Mouse (Mus musculus) left cerebral cortex, postnatal 14 days (tissue): ENCODE results near the gene Igsf21. TPM values are rescaled to one million over a fixed set of nuclear protein-coding genes. Genes with fewer than 3 reads are reported as not detected.

Source experiments
- DNase-seq, 2 experiments: peaks; one replicate each; pipeline ENCODE4 v3.0.0; 2021 to 2022; ENCODE audit warnings: low spot score in 2 of 2, mixed read lengths in 1 of 2
- intact Hi-C: fragments of 180-260 bp; cut with DNase I; formaldehyde crosslinking; loops from one replicate; pipeline ENCODE4 v1.15.1; 2025
- total RNA-seq, 2 experiments: library from RNA; stranded (reverse); gene quantifications; 2 replicates each; pipeline ENCODE4 v1.2.3; 2021

Gene Igsf21
- total RNA-seq, 2 experiments from 2014 or later: 108 to 128 TPM

DNA sequence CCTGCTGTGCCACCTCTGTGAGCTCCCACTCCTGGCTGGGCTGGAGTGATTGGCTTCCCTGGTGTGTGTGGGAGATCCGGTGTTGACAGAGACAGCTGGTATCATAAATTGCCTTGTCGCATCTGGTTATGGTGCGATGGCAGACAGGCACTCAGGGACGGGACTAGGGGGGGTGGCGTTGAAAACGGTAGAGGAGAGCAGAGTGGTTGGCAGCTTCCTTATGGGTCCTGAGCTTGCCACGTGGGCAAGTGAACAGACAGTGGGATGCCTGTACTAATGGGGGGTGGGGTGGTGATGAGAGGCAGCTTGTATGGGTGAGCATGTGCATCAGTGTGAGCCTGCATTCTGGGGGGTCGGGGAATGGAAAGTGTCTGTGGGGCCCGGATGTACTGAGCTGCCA lies 130.8 kb downstream of the Igsf21 start:
- intact Hi-C loops: no loop called here
- DNase-seq: peak; percentile 31 to 87

DNA sequence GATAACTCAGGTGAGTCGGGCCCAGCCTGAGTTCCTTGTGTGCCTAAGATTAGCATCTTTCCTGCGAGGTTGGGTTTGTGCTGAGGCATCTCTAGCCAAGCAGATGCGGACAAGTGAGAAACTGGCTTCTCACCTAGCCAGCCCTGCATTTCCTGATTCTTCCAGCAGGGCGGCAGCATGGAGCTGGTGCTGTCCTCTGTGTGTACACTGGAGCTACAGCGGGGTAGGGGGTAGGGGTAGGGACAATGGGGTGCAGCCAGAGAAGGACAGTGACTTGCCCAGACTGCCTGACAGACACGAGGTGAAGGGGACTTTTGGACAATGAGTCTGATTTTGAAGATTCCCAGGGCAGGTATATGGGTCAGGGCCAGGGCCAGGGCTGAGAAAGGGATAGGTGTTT lies 131.5 kb downstream of the Igsf21 start:
- intact Hi-C loops: no loop called here
- DNase-seq: no peak

DNA sequence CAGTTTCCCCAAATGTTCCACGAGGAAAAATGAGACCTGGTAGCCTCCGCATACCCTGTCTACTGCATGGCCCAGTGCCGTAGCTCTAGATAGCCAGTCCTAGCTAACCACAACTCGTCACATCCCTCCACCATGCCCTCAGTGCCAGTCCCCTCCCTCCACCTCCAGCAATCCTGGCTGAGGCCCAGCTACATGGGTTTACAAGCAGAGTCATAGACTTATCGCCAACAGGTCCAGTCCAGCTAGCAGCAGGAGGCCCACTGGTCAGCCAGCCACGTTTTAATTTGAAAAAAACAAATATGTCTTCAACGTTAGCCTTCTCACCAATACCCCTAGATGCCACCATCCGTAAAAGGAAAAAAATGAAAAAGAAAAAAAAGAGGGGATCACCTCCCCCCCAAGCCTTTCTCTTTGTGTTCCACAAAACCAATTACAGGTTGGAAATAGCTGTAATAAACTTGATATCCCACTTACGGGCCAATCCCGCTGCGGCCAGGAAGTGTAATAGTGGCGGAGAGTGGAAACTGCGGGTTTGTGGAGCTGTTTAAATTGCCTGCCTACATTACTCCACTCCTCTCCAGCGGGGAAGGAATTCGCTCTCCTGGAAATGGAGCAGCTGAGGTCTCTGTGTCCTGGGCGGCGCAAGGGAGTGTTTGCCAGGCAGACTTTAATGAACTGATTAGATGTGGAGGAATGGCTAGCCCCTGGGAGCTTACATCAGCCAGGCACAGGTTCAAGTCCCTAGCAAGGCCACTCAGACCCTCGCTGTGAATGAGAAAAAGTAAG lies 132.7 kb downstream of the Igsf21 start:
- no peak for DNase-seq
- intact Hi-C loops: no loop called here

DNA sequence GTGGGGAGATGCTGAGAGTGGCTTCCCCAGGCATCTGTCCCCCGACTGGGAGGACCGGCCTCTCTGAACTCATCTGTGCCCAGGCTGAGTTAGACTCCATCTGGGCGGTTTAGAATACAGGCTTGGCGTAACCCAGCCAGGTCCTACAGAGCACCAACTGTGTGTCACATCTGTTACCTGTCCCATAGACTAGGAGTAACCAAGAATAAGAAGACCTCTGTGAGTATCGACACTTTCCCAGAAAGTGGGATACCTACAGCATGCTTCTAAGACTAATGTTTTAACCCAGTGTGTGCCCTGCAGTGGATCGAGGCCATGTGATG lies 137.0 kb downstream of the Igsf21 start:
- intact Hi-C loops: loop anchor here (10.0 kb wide), 1 partner anchor 135 kb away; the partner anchor contains the start of gene Igsf21
- DNase-seq: no peak

DNA sequence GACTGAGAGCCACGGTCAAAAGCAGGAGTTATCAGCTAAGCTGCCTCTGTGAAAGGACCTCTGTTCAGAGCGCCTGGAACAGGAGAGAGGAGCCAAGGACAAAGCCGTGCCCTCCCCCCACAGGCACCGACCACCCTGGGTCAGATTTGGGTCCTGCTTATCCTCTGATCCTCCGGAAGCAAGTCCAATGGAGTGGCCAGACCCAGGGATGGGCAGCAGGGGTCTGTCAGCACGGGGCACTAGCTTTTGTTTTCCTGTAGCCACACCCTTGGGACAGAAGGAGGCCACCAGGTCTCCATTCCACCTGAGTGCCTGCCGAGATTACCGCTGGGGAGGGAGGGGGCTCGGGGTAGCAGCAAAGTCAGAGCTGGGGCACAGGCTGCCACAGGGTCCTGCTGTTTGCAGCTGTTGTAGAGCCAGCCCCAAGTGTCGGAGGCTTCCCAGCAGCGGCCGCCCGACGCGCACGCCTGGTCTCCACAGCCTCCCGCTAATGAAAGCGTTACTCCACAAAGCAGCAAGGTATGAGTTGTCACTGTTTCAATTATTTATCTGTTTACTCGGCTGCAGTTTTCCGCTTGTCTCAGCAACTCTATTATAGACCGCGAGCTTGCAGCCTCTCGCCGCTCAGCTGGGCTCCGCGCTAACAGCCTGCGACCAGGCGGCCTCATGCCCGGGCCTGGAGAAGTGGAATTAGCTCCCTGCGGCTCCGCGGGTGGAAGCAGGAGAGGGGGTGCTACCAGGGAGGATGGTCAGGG lies 137.5 kb downstream of the Igsf21 start:
- intact Hi-C loops: loop anchor here (10.0 kb wide), 1 partner anchor 136 kb away; the partner anchor contains the start of gene Igsf21
- no peak for DNase-seq

DNA sequence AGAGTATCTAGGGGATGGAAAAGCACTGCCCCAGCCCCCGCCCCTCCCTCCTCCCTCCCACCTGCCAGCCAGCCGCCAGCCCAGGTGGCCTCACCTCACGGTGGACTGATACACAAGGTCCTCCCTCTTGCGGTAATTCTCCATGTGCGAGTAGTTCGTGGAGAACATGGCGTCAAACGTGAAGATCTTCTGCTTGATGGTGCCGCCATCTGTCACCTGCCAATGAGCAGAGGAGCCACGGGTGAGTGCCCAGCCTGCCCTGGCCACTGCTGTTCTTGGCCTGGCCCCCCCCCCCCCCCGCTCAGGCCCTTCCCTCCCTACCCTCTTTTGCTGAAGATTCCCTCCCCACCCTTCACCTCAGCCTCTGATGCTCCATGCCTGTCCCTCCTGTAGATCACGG lies 139.4 kb downstream of the Igsf21 start:
- intact Hi-C loops: loop anchor here (10.0 kb wide), 1 partner anchor 138 kb away; the partner anchor contains the start of gene Igsf21
- no peak for DNase-seq

DNA sequence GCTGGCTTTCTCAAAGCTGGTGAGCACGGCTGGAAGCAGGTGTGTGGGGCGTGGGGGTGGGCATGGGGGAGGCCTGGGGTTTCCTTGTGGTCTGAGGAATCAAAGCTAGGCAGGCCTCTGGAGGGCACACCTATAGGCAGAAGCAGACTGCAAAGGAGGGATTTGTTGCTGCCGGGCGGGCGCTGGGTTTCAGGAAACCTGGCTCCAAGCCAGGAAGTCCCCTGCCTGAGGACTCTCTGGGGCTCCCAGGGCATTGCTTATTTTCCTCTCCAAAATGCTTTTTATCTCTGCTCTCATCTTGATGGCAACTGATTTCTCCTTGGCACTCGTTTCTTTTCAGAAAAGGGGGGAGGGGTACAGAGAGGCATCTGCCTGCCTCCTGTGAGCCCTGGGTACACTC lies 141.8 kb downstream of the Igsf21 start:
- no peak for DNase-seq
- intact Hi-C loops: loop anchor here (10.0 kb wide), 1 partner anchor 140 kb away; the partner anchor contains the start of gene Igsf21

DNA sequence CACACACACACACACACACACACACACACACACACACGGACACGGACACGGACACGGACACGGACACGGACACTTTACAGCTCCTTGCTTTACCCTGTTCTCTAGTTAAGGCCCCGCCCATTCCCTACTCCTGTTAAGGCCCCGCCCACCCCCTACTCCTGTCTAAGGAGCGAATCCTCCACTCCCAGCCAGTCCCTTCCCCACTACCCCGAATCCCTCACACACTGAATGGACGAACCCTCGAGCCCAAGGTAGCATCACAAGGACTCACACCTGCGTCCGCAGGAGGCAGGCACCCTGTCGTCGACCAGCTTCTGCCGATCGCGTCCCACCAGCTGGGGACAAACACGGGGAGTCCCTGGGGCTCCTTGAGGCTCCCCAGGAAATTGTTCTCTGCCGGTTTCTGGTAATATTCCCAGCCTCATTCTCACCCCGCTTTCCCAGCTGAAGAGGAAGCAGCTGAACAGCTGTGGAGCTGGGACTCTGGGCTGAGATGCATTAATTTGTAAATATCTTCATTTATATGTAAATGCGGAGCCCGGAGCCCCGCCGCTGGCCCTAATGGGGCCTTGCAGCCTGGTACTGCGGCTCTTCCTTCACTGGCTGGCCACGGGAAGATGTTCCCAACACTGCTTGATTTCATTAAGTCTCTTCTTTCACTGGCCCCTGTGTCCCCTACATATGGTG lies 143.1 kb downstream of the Igsf21 start:
- intact Hi-C loops: loop anchor here (10.0 kb wide), 1 partner anchor 141 kb away; the partner anchor contains the start of gene Igsf21

DNA sequence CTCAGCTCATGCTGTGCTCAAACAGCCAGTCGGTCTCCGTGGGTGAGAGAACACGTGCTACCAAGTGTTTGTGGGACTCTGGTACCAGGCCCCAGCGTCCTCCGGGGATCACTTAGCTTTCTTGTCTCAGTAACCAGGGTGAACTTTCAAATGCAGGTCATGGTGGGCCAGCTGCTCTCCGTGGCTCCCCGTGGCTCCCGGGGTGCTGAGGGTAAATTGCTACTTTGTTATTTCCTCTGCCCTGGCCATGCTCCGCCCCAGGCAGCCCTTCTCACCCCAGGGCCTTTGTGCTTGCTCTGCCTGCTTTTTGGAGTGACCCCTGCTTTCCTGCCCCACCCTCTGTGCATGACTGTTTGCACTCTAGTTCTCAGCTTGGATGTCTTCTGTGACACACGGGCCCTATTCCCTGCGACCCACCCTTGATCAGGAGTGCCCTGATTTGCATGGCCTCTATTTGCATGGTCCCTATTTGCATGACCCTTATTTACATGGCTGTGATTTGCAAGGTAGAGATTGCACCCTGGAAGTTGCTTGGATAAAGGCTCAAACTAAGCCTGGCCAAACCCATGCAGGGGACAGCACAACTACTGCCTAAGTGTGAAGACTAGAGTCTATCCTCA lies 143.9 kb downstream of the Igsf21 start:
- intact Hi-C loops: loop anchor here (10.0 kb wide), 1 partner anchor 142 kb away; the partner anchor contains the start of gene Igsf21
- DNase-seq: no peak

More for the DNA sequence above, 143.1 kb downstream of the Igsf21 start:
- peak in 1 of 2 experiments; percentile 43 for DNase-seq

DNA sequence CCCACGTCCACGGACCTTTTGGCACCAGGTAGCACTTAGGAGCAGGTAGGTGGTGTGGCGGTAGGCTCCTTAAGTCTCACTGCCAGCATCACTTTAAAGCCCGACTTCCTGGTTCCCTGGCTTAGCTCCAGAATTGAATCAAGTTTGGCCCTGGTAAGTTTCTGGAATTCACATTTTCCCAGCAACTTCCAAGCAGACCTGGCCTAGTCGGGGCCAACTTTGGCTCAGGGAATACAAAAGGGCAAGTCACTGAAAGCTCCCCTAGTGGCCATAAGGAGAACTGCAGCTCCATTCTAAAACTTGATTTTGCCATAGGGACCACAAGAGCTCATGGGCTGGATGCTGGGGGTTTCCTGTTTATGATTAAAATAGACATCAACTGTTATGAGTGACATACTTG lies 145.5 kb downstream of the Igsf21 start:
- DNase-seq: no peak
- intact Hi-C loops: loop anchor here (10.0 kb wide), 1 partner anchor 144 kb away; the partner anchor contains the start of gene Igsf21

DNA sequence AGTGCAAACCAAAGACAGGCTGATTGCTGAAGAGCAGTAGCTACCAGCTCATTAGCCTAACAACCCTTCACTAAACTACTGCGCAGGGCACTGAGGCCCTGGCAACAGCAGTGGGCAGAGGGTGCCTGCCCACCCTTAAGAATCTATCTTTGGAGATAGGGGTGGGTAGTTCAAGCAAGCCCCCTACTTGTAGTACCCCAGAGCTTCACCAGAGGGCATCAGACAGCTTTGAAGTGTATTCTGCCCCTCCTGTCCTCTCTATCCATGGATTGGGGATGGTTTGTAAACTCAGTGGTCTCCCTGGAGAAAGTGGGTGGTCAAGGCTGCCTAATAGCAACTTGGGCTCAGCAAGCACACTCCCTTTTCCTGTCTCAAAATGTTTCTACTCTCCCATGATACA lies 146.4 kb downstream of the Igsf21 start:
- DNase-seq: peak; percentile 53 to 63
- intact Hi-C loops: loop anchor here (10.0 kb wide), 1 partner anchor 145 kb away; the partner anchor contains the start of gene Igsf21

DNA sequence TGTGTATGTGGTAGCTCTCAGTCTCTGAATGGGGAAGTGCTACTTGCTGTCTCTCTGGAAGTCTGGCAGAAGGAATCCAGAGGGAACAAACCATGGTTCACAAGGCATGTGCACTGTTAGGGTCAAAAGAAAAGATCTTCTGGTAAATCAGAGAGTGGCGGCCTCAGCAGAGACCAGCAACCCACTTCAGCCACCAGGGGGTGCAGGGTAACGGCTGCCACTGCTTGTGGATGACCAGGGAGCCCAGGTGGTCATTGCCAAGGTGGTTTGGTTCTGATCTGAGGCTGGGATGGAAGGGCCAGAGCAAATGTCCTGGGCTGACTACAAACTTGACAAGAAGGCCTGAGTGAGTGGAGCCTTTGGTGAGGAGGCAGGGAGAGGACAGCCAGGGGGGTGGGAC lies 150.3 kb downstream of the Igsf21 start:
- intact Hi-C loops: no loop called here
- DNase-seq: no peak

DNA sequence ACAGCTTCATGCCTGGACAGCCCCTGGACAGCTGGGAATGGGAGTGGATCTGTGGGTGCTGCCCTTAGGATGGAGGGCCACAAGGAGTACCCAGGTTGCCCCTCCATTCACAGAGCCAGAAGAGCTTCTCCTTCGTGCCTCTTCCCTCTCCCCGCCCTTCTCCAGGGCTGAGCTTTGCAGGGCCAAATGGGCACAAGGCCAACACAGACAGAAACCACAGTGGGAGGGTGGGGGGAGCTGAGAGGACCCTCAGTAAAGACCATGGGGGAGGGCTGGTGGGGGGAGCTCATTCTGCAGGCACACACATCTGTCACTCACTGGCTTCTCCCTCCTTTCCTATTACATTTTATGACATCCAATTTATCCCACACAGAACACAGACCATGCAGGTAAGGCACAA lies 151.7 kb downstream of the Igsf21 start:
- intact Hi-C loops: no loop called here
- DNase-seq: no peak

DNA sequence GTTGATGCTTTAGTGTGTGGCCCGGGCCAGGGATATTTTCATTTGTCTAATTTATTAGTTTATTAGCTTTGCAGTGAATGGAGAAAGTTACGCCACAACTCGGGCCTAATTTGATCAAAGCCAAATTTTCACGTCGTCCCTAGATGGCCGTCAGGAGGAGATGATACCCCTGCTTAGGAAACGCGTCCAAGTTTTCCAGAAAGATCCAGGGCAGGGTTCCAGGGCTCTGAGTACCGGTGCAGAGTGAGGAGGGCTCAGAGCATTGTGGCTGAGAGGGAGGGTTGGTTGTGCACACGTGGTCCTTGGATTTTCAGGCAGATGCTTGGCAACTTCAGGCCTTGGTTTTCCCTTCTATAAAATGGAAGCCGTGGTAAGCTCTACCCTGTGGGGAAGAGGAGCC lies 154.2 kb downstream of the Igsf21 start:
- intact Hi-C loops: no loop called here
- DNase-seq: no peak

DNA sequence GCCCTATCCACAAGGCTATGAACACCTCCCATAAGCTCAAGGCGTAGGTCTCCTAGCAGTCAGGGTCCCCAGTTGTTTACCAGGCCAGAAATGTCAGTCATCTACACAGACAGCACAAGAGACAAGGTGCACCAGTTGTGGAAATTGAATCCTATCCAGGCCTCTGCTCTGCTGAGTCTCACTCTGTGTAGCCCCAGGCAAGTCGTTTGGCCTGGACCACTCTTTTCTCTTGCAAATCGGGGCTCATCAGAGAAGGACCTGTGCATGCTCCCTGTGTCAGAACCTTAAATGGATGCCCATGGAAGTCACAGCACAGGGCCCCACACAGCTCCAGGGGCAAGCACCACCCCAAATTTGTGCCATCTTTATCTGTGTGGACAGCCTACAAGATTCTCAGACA lies 154.9 kb downstream of the Igsf21 start:
- intact Hi-C loops: no loop called here
- DNase-seq: no peak

DNA sequence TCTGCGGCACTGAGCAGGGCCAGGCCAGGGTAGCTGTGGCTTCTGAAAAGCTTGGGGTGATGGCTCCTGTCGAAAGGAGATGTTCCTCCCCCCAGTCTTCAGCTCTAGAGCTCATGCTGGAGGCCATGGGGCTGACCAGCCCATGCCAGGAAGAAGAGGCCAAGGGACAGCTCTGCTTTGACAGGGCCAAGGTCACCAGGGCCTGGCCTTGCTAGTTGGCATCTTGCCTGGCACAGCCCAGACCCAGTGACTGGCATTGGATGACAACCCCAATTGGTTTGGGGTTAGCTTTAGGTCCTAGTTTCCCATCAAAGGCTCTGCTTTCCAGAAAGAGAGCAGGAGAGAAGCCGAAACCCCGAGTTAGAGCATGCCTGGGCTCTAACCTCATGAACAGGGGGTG lies 156.9 kb downstream of the Igsf21 start:
- intact Hi-C loops: no loop called here
- DNase-seq: no peak

DNA sequence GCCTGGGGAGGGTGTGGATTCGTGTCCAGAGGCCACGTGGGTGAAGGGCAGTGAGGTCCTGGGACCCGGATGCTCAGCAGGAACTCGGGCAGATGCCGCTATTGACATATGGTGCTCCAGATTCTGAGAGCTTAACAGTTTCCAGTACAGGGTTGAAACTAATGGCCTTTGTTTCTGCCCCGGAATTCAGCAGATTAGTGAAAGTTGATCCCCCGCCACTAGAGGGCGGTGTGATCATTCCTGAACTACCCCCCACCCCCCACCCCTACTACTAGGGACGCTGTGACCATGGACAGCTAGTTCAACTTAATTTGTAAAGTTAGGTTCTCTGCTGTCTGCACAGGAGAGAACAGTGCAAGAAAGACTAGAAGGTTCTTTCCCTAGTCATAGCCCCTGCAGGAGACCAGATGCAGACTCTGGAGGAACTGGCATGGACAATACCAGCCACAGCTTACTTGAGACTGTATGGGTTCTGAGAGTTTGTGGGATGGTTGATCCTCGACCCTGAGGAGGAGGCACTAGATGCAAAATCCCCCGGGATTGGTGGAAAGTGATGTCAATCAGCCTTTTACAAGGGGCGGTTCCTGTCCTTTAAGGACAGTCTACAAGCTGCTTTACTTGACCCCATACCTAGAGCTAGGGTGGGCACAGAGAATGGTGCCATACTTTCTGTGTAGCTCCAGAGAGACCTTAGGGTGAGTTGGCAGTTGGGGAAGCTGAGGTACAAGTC lies 157.7 kb downstream of the Igsf21 start:
- intact Hi-C loops: no loop called here
- DNase-seq: no peak

DNA sequence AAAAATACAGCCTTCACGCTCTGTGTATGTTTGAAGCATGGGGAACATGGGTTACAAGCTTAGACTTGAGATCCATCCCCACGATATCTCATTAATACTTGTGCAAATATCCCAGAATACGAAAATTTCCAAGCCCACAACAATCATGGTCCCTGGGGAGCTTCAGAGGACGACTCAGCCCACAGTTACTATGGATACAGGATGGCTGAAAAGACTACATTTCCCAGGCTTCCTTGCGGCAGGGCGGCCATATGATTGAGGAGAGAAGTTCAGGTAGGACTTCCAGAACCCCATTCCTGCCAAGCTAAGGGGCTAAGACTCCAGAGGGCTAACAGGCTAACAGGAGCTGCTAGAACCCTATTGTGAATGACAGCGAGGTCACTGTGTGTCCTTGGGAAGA lies 160.4 kb downstream of the Igsf21 start:
- DNase-seq: peak; percentile 52 to 56
- intact Hi-C loops: no loop called here

DNA sequence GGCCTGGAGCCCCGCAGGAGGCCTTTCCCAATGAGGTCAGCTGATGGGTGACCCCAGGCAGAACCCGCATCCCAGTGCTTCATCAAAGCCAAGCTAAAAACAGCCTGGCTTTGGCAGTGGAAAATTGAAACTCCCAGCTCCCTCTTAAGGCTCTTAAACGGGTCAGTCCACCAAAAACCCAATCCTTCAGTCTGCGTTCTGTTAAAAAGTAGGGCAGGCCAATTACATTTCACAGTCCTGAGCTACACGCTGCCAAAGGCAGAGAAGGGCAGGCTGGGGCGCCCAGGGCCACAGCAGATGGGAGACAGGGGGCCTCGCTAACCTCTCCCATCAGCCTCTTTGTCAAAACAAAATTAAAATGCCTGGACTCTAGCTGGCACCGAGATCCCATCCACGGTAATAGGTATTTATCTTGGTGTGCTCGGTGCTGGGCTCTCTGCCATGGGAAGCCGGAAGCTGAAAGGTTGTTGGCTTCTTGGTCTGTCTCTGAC lies 162.0 kb downstream of the Igsf21 start:
- DNase-seq: peak in 1 of 2 experiments; percentile 31

More for the DNA sequence above, 162.0 kb downstream of the Igsf21 start:
- intact Hi-C loops: no loop called here
